Mouse (Mus musculus) heart, postnatal 0 days (tissue): ENCODE results near the gene Slx.
"Not testable (repeated sequence)": the region's sequence is repeated elsewhere in the genome, so short reads cannot be mapped to it uniquely, and the experiment has no call there.

ENCODE experiments used
- CTCF ChIP-seq: IDR thresholded peaks from 2 replicates; pipeline ENCODE4 v1.5.1; 2016; ENCODE audit warnings: antibody characterized with exemption, control low read depth, low read depth
- EP300 ChIP-seq: IDR thresholded peaks from 2 replicates; pipeline ENCODE4 v1.6.1; 2016; ENCODE audit warnings: antibody characterized with exemption, low read depth

DNA sequence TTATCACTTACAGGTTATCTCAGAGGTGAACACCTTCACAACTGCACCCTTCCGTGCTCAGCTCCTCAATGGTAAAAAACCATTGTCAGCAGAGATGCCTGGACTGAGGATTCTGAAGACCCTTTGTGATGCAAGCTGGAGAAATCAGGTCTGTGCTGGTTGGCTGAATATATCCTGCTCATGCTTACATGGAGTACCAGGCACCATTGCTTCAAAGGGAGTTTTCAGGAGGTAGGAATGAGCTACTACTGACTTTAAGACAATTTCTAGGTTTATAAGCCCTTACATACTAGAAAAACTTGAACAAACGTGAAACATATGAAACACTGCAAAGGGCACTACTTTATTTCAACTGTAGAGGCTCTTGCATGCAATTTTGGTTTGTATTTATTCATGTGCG, at the start of gene Slx:
- not testable (repeated sequence) for TF ChIP-seq CTCF, EP300
